Comparison of ENCODE assay signal across 8 mouse cellular contexts in genomic region chr6:67113686-67114278, GRCm38 (mm10).
DNase-seq lines count a peak whose midpoint lies in the region; ATAC-seq and TF ChIP-seq lines count a peak whose summit lies in the region.

No protein-coding gene starts in this region.

- no peaks in the 10 kb centered on the region for H3K27me3 ChIP-seq in embryonic facial prominence, embryonic 14.5 days (replicated peaks; ENCODE audit: control insufficient read depth, insufficient read depth, low read length)
- no peaks in the 10 kb centered on the region for H3K27me3 ChIP-seq in kidney, adult 2 months (replicated peaks; ENCODE audit: control insufficient read depth, insufficient read depth, low read length)

- H3K4me3 ChIP-seq in embryonic facial prominence, embryonic 14.5 days (ENCODE audit: low read depth, low read length), result peak overlapping the region; percentile 29
- H3K4me3 ChIP-seq in kidney, adult 2 months (ENCODE audit: insufficient read depth, low read depth, low read length), result peak overlapping the region; percentile 37

- H3K4me1 ChIP-seq in embryonic facial prominence, embryonic 14.5 days (ENCODE audit: control insufficient read depth, insufficient read depth, low read length), result no peaks in the 10 kb centered on the region
- H3K4me1 ChIP-seq in kidney, adult 2 months (ENCODE audit: control insufficient read depth, insufficient read depth, low read length), result peaks cover 12% of the 10 kb centered on the region; the same call in 1 of the 2 replicates

- no peak for TF ChIP-seq POLR2A in kidney, adult 2 months (IDR thresholded peaks at IDR 0.05; ENCODE audit: low read depth, low read length)

- DNase-seq in WW6 (ENCODE audit: low read depth, low spot score), result peak; percentile 76
- peak; percentile 58 for DNase-seq in embryonic facial prominence, embryonic 14.5 days (ENCODE audit: low spot score)
- DNase-seq in kidney, adult 2 months, result peak; percentile 86
- peak; percentile 27 to 41 for DNase-seq in lung, adult 18-20 months
- DNase-seq in retina, postnatal 1 day, result peak; percentile 51
- DNase-seq in layer of hippocampus, adult 9-10 months (ENCODE audit: low spot score), result no peak
- DNase-seq in cerebellum, postnatal 4 days (ENCODE audit: low spot score in 2 of 2), result no peak

- peak; percentile 53; the same call in 1 of the 2 replicates for ATAC-seq in embryonic facial prominence, embryonic 14.5 days (ENCODE audit: low read depth)
- no peak for ATAC-seq in monocyte, adult 5-6 weeks (replicated peaks; ENCODE audit: insufficient number of reproducible peaks, low FRiP score, low TSS enrichment, poor library complexity, severe bottlenecking)

- TF ChIP-seq CTCF in kidney, adult 2 months (conservative IDR thresholded peaks at IDR 0.05; ENCODE audit: insufficient read depth, insufficient read length, low read depth, low read length), result no peak

- H3K9me3 ChIP-seq in embryonic facial prominence, embryonic 14.5 days (ENCODE audit: control insufficient read depth, low read length), result 0 out of 2 replicates have a peak, but pooled peaks cover under 1% of the 10 kb centered on the region

- no peak overlapping the region for H3K27ac ChIP-seq in embryonic facial prominence, embryonic 14.5 days (replicated peaks; ENCODE audit: low read depth, low read length)
- H3K27ac ChIP-seq in kidney, adult 2 months (ENCODE audit: insufficient read depth, low read depth, low read length), result peak overlapping the region; percentile 87

- no peaks in the 10 kb centered on the region for H3K36me3 ChIP-seq in embryonic facial prominence, embryonic 14.5 days (ENCODE audit: control insufficient read depth, insufficient read depth, low read length)
- H3K36me3 ChIP-seq in kidney, adult 2 months (ENCODE audit: control insufficient read depth, insufficient read depth, low read length), result no peaks in the 10 kb centered on the region

- H3K4me2 ChIP-seq in embryonic facial prominence, embryonic 14.5 days (ENCODE audit: low read depth, low read length), result peak overlapping the region; percentile 57

- H3K9ac ChIP-seq in embryonic facial prominence, embryonic 14.5 days (ENCODE audit: low read depth, low read length), result peak overlapping the region; percentile 14

- 10% methylated on average over 26 of the region's 26 CpGs for WGBS in embryonic facial prominence, embryonic 14.5 days
- 26% methylated on average over 26 of the region's 26 CpGs for WGBS in kidney, adult 2 months

Comparison
In these comparisons a context has a peak if more than half of its experiments do, and no peak if none do; other contexts are left out.
1. DNase-seq: peak in WW6 (single experiment), embryonic facial prominence, embryonic 14.5 days (single experiment), kidney, adult 2 months (single experiment), lung, adult 18-20 months (2 of 2) and retina, postnatal 1 day (single experiment); none in layer of hippocampus, adult 9-10 months (single experiment) and cerebellum, postnatal 4 days (0 of 2).